Mouse (Mus musculus) kidney, adult 8-10 months (tissue): ENCODE results near the gene Rhebl1.

Experiments used
- DNase-seq, 2 experiments: peaks; one replicate each; pipeline ENCODE4 v3.0.0; 2022

The Rhebl1 gene

DNA sequence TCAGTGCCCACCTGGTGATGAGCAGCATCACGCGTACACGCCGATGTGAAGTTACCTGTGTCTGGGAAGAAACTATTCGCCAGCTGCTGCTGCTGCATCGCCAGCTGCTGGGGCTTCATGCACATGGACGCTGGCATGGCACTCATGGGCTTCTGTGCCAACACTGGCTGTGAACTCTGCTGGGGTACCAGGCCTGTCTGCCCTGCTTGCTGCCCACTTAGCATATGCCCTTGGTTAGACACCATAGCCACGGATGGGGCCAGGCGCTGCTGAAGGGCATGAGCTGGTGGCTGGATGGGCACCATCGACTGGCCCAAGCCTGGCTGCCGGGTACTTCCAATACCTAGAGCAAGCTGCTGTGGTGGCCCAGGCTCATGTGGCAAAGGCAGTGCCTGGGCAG lies 45.2 kb downstream of the Rhebl1 start:
- no peak for DNase-seq

DNA sequence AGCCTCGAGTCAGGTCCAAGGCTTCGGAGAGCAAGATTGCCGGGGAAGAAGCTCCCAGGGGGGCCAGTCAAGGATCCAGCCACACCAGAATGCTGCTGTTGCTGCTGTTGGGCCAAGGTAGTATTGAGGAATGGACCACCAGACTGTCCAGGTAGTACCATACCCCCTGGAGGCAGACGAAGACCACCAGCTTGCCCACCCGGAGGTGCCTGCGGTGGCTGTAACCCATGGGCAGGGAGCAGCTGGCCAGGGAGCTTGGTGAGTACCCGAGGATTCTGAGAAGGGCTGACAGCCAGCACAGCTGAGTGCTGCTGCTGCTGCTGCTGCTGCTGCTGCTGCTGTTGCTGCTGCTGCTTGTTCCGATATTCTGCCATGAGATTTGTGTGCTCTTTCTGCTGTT lies 48.2 kb downstream of the Rhebl1 start:
- DNase-seq, result no peak

DNA sequence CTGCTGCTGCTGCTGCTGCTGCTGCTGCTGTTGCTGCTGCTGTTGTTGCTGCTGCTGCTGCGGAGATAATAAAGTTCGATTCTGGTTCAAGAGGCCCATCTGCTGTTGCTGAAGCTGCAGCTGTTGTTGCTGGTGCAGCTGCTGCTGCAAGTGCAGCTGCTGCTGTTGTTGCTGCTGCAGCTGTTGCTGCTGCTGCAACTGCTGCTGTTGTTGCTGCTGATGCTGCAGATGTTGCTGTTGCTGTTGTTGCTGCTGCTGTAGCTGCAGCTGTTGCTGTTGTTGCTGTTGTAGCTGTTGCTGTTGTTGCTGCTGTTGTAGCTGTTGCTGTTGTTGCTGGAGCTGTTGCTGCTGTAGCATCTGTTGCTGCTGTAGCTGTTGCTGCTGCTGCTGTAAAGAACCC lies 49.2 kb downstream of the Rhebl1 start:
- DNase-seq, result no peak

DNA sequence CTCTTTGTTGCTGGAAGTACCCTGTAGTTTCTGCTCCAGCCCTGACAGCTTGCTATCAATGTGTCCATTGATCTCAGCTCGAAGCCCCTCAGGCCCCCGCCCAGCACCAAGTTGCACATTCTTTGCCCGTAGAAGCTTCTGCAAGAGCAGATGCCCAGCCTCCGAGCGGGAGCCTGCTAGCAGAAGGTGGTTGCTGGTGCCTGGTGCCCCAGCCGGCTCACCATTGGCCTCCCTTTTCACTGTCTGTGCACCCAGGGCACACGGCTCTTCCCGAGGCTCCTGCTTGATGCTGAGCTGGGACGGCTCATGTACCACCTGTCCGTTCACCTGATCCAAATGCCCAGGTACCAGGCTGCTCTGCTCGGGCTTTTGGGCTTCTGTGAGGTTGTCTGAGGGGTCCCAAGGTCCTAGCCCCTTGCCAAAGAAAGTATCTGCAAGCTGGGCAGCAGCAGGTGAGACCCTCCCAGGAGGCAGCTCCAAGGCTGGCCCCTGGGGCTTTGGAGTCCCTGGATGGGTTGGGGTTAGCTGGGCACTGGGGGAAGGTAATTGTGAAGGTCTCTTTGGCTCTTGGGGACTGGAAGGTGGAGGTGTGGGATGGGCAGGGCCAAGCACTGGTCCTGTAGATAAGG lies 50.6 kb downstream of the Rhebl1 start:
- no peak for DNase-seq

DNA sequence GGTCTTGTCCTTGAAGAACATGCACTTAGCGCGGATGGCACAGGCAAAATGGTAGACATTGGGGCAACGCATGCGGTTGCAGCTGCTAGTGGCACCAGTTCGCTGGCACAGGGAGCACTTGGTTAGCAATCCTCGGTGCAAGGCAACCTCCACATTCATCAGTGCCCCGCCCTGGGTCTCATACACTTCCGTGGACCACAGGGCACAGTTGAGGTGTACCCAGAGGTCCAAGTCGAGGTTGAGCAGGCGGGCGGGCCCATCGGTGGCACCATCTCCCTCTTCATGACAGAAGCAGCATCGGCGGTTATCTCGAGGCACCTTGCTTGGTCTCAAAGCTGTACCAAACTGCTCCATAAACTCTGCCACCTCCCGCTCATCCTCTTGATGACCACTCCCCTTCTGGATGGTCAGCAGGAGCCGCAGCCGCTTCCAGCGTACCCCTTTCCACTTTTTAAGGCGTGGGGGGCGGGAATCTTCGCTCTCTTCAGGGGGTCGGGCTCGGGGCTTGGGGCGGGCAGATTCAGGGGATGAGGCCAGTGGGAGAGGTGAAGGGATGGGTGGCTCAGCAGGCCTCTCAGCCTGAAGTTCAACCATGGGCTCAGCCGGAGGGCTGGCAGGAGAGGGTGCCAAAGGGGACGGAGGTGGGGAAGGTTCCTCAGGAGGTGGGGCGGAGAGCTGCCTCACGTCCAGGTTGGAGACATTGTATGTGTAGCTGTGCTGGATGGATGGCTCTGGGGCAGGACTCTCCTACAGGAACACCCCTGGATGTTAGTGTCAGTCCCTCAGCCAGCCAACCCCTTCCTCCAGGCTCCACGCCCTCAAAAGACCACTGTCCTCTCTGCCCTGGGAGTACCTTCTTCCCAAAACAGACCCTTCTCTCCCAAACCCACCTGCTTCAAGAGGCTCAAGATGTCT lies 54.4 kb downstream of the Rhebl1 start:
- no peak for DNase-seq

DNA sequence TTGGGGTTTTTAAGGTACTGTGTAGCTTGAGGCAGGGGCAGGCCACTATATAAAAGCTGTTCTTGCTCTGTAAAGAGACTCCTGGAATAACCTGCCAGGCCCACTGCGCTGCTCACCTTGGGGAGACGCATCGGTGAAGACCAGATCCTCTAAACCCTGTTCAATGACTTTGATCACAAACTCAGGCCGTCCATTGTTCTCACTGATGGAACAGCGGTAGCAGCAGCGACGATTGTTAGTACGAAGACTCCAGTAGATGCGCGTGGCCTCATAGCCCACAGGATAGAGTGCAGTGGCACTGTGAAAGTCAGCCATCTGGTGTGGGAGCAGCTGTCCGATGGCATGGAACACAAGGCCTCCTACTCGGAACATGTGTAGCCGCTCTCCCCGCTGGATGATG lies 55.2 kb downstream of the Rhebl1 start:
- DNase-seq, result no peak

DNA sequence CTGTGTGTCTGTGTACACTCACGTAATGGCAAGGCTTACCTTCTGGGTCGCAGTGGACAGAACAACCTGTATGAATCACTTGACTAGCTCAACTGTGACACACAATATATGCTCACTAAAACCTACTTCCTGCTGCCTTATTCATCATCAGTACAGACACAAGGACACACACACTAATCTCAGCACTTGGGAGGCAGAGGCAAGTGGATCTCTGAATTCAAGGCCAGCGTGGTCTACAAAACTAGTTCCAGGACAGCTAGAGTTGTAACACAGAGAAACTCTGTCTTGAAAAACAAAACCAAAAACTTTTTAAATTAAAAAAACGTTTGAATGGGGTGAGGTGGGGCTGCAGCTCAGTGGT lies 56.6 kb downstream of the Rhebl1 start:
- no peak for DNase-seq

DNA sequence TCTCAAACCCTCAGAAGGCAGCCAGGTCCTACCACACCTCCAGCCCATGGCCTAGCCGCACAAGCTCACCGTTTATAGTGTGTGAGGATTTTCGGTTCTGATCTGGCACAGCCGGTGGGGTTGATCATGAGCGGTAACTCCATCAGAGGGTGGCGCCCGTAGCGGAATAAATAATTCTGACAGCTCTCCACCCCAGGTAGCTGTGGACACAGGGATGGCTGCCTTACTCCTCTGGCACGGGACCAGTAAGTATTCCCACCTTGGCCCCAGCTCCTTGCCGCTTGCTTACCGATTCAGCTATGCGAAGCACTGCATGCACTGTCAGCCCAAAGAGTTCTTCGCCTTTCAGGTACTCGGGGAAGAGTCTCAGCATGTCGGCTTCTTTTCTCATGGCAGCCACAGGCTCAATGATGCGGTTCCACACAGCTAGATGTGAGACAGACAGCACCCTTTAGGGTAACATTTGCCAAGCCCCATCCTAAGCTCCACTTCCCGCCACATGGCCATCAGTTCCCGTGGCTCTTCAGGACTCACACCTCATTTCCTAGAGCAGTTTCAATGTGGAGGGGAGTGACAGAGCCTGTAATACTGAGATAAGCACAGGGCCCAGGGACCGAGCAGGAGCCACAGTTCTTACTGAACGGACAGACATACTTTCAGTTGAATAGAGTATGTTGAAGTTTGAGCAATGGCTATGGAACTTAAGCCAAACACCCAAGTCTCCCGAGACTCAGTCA lies 57.2 kb downstream of the Rhebl1 start:
- no peak for DNase-seq

DNA sequence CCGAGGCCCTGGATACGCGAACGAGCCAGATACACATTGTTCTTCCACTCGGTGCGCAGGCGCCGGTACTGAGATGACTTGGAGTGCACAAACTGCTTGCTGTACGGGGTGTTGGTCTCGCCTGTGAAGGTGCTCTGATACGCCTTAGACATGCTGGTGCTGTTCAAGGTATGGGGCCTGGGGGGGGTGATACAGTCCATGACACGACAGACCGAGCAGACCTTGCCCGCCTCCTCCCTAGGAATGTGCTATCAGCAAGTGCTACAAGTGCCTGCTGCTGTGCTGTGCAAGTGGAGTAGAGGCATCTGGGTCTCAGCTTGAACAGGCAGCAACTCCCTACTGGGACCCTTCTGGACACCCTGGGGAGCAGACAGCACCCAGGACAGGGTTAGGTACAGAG lies 59.0 kb downstream of the Rhebl1 start:
- DNase-seq, result no peak

DNA sequence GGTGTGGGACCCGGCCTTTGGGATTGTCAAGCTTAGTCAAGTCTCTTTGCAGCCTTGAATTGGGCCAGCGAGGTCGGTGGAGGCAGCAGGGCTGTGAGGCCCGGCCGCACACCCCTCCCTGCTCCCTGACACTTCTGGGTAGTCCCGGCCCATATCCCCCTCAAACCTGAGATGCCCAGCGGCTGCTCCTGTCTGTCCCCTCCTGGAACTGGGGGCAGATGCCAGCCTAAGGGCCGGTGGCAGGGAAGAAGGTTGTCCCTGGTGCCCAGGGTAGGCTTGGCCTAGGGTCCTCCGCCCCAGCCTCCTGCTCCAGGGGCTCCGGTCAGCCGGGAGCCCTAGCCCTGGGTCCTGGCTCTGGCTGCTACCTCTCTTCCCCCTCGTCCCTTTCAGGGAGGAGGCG lies 60.3 kb downstream of the Rhebl1 start:
- no peak for DNase-seq

DNA sequence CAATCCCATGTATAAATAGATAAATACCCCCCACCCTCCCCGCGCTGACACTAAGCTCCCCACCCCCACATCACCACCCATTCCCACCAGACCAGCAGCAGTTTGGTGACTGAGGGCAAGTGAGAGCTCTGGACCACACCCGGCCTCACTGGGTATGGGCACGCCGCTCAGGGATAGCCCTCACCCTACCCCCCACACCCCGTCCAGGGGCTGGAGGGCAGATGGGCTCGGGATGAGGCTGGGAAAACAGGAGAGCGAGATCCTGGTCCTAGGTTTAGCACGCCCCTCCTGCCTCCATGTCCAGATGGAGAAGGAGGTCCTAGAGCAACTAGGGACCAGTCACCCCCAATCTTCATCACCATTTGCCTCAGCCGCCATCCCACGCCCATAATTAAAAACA lies 61.1 kb downstream of the Rhebl1 start:
- DNase-seq, result no peak

DNA sequence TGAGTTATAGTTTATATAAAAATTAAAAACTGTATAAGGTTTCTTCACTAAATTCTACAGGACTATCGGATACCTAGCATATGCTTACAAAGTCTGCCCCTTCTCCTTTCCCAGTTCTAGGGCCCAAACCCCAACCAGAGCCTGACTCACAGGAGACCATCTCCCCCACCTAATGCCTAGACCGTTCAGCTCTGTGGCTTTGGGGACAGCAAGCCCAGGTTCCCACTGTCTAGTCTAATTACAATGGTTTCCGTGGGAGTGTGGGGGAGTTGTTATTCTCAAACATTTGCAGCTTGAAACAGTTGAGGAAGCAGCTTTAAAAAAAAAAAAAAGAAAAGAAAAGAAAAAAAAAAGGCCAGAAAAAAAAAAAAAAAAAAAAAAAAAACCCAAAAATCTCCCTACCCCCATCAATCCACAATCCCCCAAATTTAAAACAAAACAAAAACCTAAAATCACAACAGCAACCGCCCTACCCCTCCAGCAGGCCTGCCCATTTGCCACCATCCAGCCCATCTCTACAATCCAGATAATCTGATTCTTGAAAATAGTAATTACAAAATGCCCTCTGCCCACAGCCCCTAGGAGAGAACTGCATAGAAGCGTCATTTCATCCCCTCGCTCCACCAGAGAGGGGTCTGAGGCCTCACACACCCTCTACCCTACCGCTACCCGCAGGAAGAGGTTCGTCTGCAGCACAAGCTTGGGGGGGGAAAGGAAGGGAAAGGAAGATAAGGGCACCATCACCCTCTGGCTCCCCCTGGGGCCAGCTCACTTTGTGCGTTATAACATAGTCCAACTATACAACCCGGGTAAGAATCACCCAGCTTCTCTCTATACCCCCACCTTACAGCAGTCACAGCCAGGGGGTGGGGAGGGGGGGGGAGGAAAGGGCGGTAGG lies 61.9 kb downstream of the Rhebl1 start:
- DNase-seq, result no peak

DNA sequence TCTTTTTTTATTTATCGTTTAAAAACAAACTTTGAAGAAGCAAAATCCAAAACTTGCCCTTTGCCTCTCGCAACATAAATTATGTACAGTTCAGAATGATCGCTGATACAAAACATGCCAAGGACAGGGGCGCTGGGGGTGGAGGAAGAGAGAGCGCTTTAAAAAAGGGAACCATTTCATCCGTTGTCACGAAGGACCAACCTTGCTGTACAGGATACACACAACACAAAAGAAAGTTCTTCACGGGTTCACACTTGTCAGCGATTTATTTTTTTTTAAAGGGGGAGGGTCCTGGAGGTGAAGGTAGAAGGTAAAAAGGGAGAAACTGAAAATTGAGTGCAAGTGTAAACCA lies 62.7 kb downstream of the Rhebl1 start:
- no peak for DNase-seq

DNA sequence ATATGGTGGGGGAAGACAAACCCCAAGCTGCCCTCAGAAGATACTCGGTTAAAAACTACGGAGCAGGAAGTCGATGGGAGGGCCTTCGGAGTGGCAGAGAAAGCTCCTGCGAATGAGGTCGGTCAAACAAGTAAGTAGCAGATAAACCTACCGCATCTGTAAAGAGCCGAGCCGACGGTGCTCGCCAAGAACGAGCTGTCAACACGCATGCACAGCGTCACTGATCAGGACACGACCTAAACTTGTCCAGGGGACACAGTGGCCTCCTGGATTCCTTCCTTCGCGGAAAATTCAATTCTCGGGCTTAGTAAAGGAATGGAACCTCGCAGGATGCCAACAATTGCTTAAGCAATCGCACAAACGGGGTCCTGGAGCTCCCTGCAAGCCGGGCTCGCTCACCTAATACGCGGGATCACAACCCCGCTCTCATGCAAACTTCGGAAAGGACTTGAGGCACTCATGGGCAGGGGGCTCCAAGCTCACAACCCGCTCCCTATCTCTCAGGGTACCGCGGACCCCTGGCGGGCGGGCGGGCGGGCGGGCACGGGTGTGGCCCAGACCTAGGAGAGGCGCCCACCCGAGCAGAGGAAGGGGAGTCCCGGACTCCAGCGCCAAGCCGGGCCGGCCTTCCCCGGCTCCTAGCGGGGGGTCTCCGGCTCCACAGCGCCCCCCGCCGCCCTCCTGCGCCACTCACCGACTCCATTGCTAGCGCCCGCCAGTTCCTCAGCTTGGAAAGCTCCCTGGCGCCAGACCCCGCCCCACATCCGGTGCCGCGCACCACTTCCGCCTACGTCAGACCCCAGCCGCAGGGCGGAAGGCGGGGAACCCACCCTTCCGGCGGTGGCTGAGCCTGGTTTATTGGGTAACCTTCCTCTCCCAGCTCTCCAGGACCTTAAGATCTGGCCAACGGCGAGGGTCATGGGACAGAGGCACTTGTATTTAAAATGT lies 63.3 kb downstream of the Rhebl1 start, which contains the start of gene Prkag1:
Gene Prkag1, minus strand, starts transcription at position 786 of the 948 bp plus-strand sequence.
- DNase-seq, result peak; percentile 95 to 96
